Mouse (Mus musculus) lung, adult 2 months (tissue): ENCODE measurements around the gene Sult5a1. TPM values are rescaled to one million over a fixed set of nuclear protein-coding genes. Genes with fewer than 3 reads are reported as not detected.
"Not testable (repeated sequence)": the region's sequence is repeated elsewhere in the genome, so short reads cannot be mapped to it uniquely, and the experiment has no call there.

Experiments used
- DNase-seq: peaks from one replicate; pipeline ENCODE4 v3.0.0; 2022
- H3K4me1 ChIP-seq: fragments of 200-500 bp; 2 replicates; pipeline ENCODE4 v1.6.1; 2011; ENCODE audit warnings: low read length; ENCODE audit not compliant: control insufficient read depth, insufficient read depth
- H3K4me3 ChIP-seq: fragments of 200-500 bp; replicated peaks from 2 replicates; pipeline ENCODE3; 2011; ENCODE audit warnings: low read depth, mild to moderate bottlenecking, control low read depth, low read length; ENCODE audit errors: extremely low read depth
- CTCF ChIP-seq: fragments of 200-500 bp; IDR thresholded peaks from 2 replicates; pipeline ENCODE4 v1.5.1; 2011; ENCODE audit warnings: mild to moderate bottlenecking, low read length, control low read depth; ENCODE audit not compliant: insufficient read depth
- POLR2A ChIP-seq: fragments of 200-500 bp; IDR thresholded peaks from 2 replicates; pipeline ENCODE4 v1.6.1; 2011; ENCODE audit warnings: low read depth, mild to moderate bottlenecking, control low read depth, low read length, borderline replicate concordance; ENCODE audit errors: extremely low read depth
- WGBS: fragments of 180-500 bp; shearing (Covaris S2); methylation state at CpG from one replicate; pipeline ENCODE4 v1.1.7; 2018; 5-methylcytosine and 5-hydroxymethylcytosine counted together
- polyA plus RNA-seq: library from polyadenylated mRNA; depleted of rRNA; stranded (reverse); fragments of >200 nt; gene quantifications from 2 replicates; pipeline ENCODE4 v1.2.3, GENCODE M21; 2012; rRNA removed

Gene Sult5a1
- 35.3 and 45.2 TPM in 2 replicates for polyA plus RNA-seq

GRCm38 (mm10) chr8:123157888-123158465 lies at the start of gene Sult5a1:
Gene Sult5a1 (minus strand): TSS chr8:123158315.
- no peaks in the 10 kb centered on the region; the same call in 1 of the 2 replicates for H3K4me1 ChIP-seq
- H3K4me3 ChIP-seq = peak within 1 kb of the TSS; percentile 44
- DNase-seq = no peak
- 29% methylated on average over 13 of the region's 13 CpGs for WGBS
- TF ChIP-seq CTCF (no peak), POLR2A (no peak)

GRCm38 (mm10) chr8:123203571-123203970 lies 45.5 kb upstream of the Sult5a1 start:
- H3K4me1 ChIP-seq = no peaks in the 10 kb centered on the region
- TF ChIP-seq CTCF (no peak), POLR2A (no peak)
- 59% methylated on average over 3 of the region's 3 CpGs for WGBS
- no peak for DNase-seq
- H3K4me3 ChIP-seq = no peak overlapping the region

- WGBS = 21% methylated on average over 5 of the region's 5 CpGs
- DNase-seq = peak; percentile 69
- H3K4me1 ChIP-seq = no peaks in the 10 kb centered on the region
- H3K4me3 ChIP-seq = no peak overlapping the region
- TF ChIP-seq CTCF (peak; percentile 64), POLR2A (no peak)
These were observed 44.2 kb upstream of the Sult5a1 start for GRCm38 (mm10) chr8:123202288-123202687.

GRCm38 (mm10) chr8:123199864-123200263 lies 41.7 kb upstream of the Sult5a1 start:
- TF ChIP-seq CTCF (no peak), POLR2A (no peak)
- Histone ChIP-seq H3K4me3 (no peak overlapping the region), H3K4me1 (no peaks in the 10 kb centered on the region)
- no peak for DNase-seq
- WGBS = 44% methylated on average over 14 of the region's 14 CpGs

- WGBS = 71% methylated on average over 5 of the region's 5 CpGs
These were observed 38.9 kb upstream of the Sult5a1 start for GRCm38 (mm10) chr8:123197016-123197415.

GRCm38 (mm10) chr8:123193771-123194170 lies 35.7 kb upstream of the Sult5a1 start:
- H3K4me3 ChIP-seq = no peak overlapping the region
- 94% methylated on average over 9 of the region's 9 CpGs for WGBS
- DNase-seq = no peak
- TF ChIP-seq CTCF (no peak), POLR2A (no peak)
- no peaks in the 10 kb centered on the region; the same call in 1 of the 2 replicates for H3K4me1 ChIP-seq

More at GRCm38 (mm10) chr8:123197016-123197415, 38.9 kb upstream of the Sult5a1 start:
- DNase-seq, H3K4me1 ChIP-seq, H3K4me3 ChIP-seq: not testable (repeated sequence)

GRCm38 (mm10) chr8:123191908-123192307 lies 33.8 kb upstream of the Sult5a1 start:
- H3K4me1 ChIP-seq = no peaks in the 10 kb centered on the region; the same call in 1 of the 2 replicates
- no peak for DNase-seq
- TF ChIP-seq CTCF (no peak), POLR2A (no peak)
- no peak overlapping the region for H3K4me3 ChIP-seq
- 42% methylated on average over 8 of the region's 8 CpGs for WGBS

- peak; percentile 58 for DNase-seq
- Histone ChIP-seq H3K4me1 (no peaks in the 10 kb centered on the region; the same call in 1 of the 2 replicates), H3K4me3 (no peak overlapping the region)
- TF ChIP-seq POLR2A = no peak
- peak; percentile 70 for TF ChIP-seq CTCF
- 3% methylated on average over 9 of the region's 9 CpGs for WGBS
These were observed 32.6 kb upstream of the Sult5a1 start for GRCm38 (mm10) chr8:123190678-123191077.

- TF ChIP-seq POLR2A (0 out of 2 replicates have a peak, but pooled peaks have one; percentile 2), CTCF (no peak)
- H3K4me3 ChIP-seq = no peak overlapping the region
- DNase-seq = no peak
- no peaks in the 10 kb centered on the region; the same call in 1 of the 2 replicates for H3K4me1 ChIP-seq
- WGBS = 31% methylated on average over 7 of the region's 7 CpGs
These were observed 30.7 kb upstream of the Sult5a1 start for GRCm38 (mm10) chr8:123188841-123189240.

- WGBS = 78% methylated on average over 2 of the region's 2 CpGs
- Histone ChIP-seq H3K4me3 (no peak overlapping the region), H3K4me1 (no peaks in the 10 kb centered on the region; the same call in 1 of the 2 replicates)
- no peak for TF ChIP-seq POLR2A
- DNase-seq = no peak
These were observed 29.9 kb upstream of the Sult5a1 start for GRCm38 (mm10) chr8:123188006-123188405.
